Mouse (Mus musculus) intestine, embryonic 14.5 days (tissue): ENCODE data around the gene Flt3. TPM values are rescaled to one million over a fixed set of nuclear protein-coding genes. Genes with fewer than 3 reads are reported as not detected.
A peak's percentile ranks its signal among the peaks of the same experiment; 100 is the strongest.

Experiments
- ATAC-seq: fragments of 200-750 bp; cut with Nextera tagmentation; replicated peaks from 2 replicates; pipeline ENCODE4 v1.8.0; 2017; ENCODE audit warnings: low read depth, moderate number of reproducible peaks, moderate TSS enrichment, moderate library complexity; ENCODE audit not compliant: low FRiP score, low TSS enrichment
- DNase-seq: peaks from one replicate; pipeline ENCODE4 v3.0.0-alpha.2; 2018; ENCODE audit warnings: low spot score
- H3K27ac ChIP-seq: fragments of 300-500 bp; sonication (generic); 2 replicates; pipeline ENCODE4 v1.5.1; 2014; ENCODE audit warnings: low read depth, mild to moderate bottlenecking, control low read depth
- H3K27me3 ChIP-seq: fragments of 300-500 bp; sonication (generic); replicated peaks from 2 replicates; pipeline ENCODE4 v1.6.1; 2014; ENCODE audit warnings: low read length, control low read depth; ENCODE audit not compliant: control insufficient read depth, insufficient read depth
- H3K36me3 ChIP-seq: fragments of 300-500 bp; sonication (generic); 2 replicates; pipeline ENCODE4 v1.6.1; 2014; ENCODE audit warnings: low read length, control low read depth; ENCODE audit not compliant: control insufficient read depth, insufficient read depth
- H3K4me1 ChIP-seq: fragments of 300-500 bp; sonication (generic); replicated peaks from 2 replicates; pipeline ENCODE4 v1.6.1; 2014; ENCODE audit warnings: low read length, control low read depth, mixed read lengths; ENCODE audit not compliant: control insufficient read depth, insufficient read depth
- H3K4me2 ChIP-seq: fragments of 300-500 bp; sonication (generic); 2 replicates; pipeline ENCODE4 v1.6.1; 2014; ENCODE audit warnings: low read length
- H3K4me3 ChIP-seq: fragments of 300-500 bp; sonication (generic); 2 replicates; pipeline ENCODE4 v1.5.1; 2014; ENCODE audit warnings: low read depth, low read length, control low read depth, mixed read lengths
- H3K9ac ChIP-seq: fragments of 300-500 bp; sonication (generic); 2 replicates; pipeline ENCODE4 v1.6.1; 2014; ENCODE audit warnings: mild to moderate bottlenecking, low read length
- H3K9me3 ChIP-seq: fragments of 300-500 bp; sonication (generic); 2 replicates; pipeline ENCODE4 v1.6.1; 2016; ENCODE audit warnings: low read length, control low read depth; ENCODE audit not compliant: control insufficient read depth
- WGBS: fragments of 180-500 bp; shearing (Covaris S2); extraction: QIAGEN DNeasy Blood & Tissue Kit; methylation state at CpG from one replicate; pipeline ENCODE4 v1.1.7; 2014; 5-methylcytosine and 5-hydroxymethylcytosine counted together
- polyA plus RNA-seq: library from polyadenylated mRNA; unstranded; fragments of >200 nt; fragmentation: Nextera tagmentation; extraction: Ambion mirVana; gene quantifications from 2 replicates; pipeline ENCODE4 v1.2.1, GENCODE M21; 2014

The Flt3 gene
- polyA plus RNA-seq, 1 experiment from 2014 or later: 0.19 TPM

- H3K9ac ChIP-seq: peak within 1 kb of the TSS; percentile 69
- H3K27ac ChIP-seq: peak within 1 kb of the TSS; percentile 84
- H3K9me3 ChIP-seq: no peaks in the 10 kb centered on the region
- ATAC-seq (peak; percentile 89), DNase-seq (peak; percentile 82)
- peak within 1 kb of the TSS; percentile 12 for H3K4me2 ChIP-seq
- WGBS: under 1% methylated on average over 63 of the region's 63 CpGs
- peak within 1 kb of the TSS; percentile 43 for H3K4me3 ChIP-seq
- no peaks in the 10 kb centered on the region for H3K36me3 ChIP-seq
- H3K27me3 ChIP-seq: peaks cover 100% of the 10 kb centered on the region
- no peaks in the 10 kb centered on the region for H3K4me1 ChIP-seq
Measured at GRCm38 (mm10) chr5:147306638-147307397, 93.5 kb downstream of the Flt3 start, which contains the start of gene Cdx2. Gene Cdx2 (minus strand): TSS chr5:147307270.

- Histone ChIP-seq H3K9ac (peak overlapping the region; percentile 69), H3K27ac (peak overlapping the region; percentile 84), H3K4me1 (no peaks in the 10 kb centered on the region), H3K9me3 (no peaks in the 10 kb centered on the region), H3K36me3 (no peaks in the 10 kb centered on the region), H3K27me3 (peaks cover 100% of the 10 kb centered on the region), H3K4me3 (peak overlapping the region; percentile 43), H3K4me2 (peak overlapping the region; percentile 1; the same call in 1 of the 2 replicates)
- DNase-seq: no peak
- ATAC-seq: no peak
- WGBS: under 1% methylated on average over 57 of the region's 58 CpGs
Measured at GRCm38 (mm10) chr5:147305856-147306637, 94.2 kb downstream of the Flt3 start.

- peak overlapping the region; percentile 69 for H3K9ac ChIP-seq
- under 1% methylated on average over 16 of the region's 16 CpGs for WGBS
- no peak for DNase-seq
- H3K27me3 ChIP-seq: peaks cover 100% of the 10 kb centered on the region
- no peaks in the 10 kb centered on the region for H3K9me3 ChIP-seq
- H3K4me1 ChIP-seq: no peaks in the 10 kb centered on the region
- H3K4me3 ChIP-seq: peak overlapping the region; percentile 43
- no peak overlapping the region for H3K4me2 ChIP-seq
- H3K27ac ChIP-seq: peak overlapping the region; percentile 84
- ATAC-seq: no peak
- H3K36me3 ChIP-seq: no peaks in the 10 kb centered on the region
Measured at GRCm38 (mm10) chr5:147305166-147305565, 95.1 kb downstream of the Flt3 start.

- peak overlapping the region; percentile 46; the same call in 1 of the 2 replicates for H3K4me2 ChIP-seq
- under 1% methylated on average over 53 of the region's 54 CpGs for WGBS
Measured at GRCm38 (mm10) chr5:147304276-147305155, 95.8 kb downstream of the Flt3 start.

GRCm38 (mm10) chr5:147302746-147303400, 97.4 kb downstream of the Flt3 start:
- Histone ChIP-seq H3K4me1 (no peaks in the 10 kb centered on the region; the same call in 1 of the 2 replicates), H3K9me3 (no peaks in the 10 kb centered on the region), H3K9ac (peak overlapping the region; percentile 69), H3K4me2 (peak overlapping the region; percentile 46), H3K27me3 (peaks cover 99% of the 10 kb centered on the region), H3K27ac (0 out of 2 replicates have a peak overlapping the region, but pooled peaks have one; percentile 5), H3K36me3 (no peaks in the 10 kb centered on the region), H3K4me3 (peak overlapping the region; percentile 43)
- DNase-seq (no peak), ATAC-seq (no peak)
- 13% methylated on average over 13 of the region's 13 CpGs for WGBS

More at GRCm38 (mm10) chr5:147304276-147305155, 95.8 kb downstream of the Flt3 start:
- Histone ChIP-seq H3K27me3 (peaks cover 100% of the 10 kb centered on the region), H3K4me1 (no peaks in the 10 kb centered on the region; the same call in 1 of the 2 replicates), H3K9ac (peak overlapping the region; percentile 69), H3K36me3 (no peaks in the 10 kb centered on the region), H3K9me3 (no peaks in the 10 kb centered on the region), H3K27ac (peak overlapping the region; percentile 84; the same call in 1 of the 2 replicates), H3K4me3 (peak overlapping the region; percentile 43)
- DNase-seq: no peak
- no peak for ATAC-seq

- H3K27ac ChIP-seq: 0 out of 2 replicates have a peak overlapping the region, but pooled peaks have one; percentile 74
- ATAC-seq (no peak), DNase-seq (no peak)
- peak overlapping the region; percentile 43 for H3K4me3 ChIP-seq
- peaks cover 96% of the 10 kb centered on the region for H3K27me3 ChIP-seq
- H3K4me1 ChIP-seq: no peaks in the 10 kb centered on the region; the same call in 1 of the 2 replicates
- H3K36me3 ChIP-seq: no peaks in the 10 kb centered on the region
- H3K4me2 ChIP-seq: peak overlapping the region; percentile 46
- H3K9ac ChIP-seq: peak overlapping the region; percentile 69
- no peaks in the 10 kb centered on the region for H3K9me3 ChIP-seq
- 23% methylated on average over 8 of the region's 8 CpGs for WGBS
Measured at GRCm38 (mm10) chr5:147302141-147302540, 98.1 kb downstream of the Flt3 start.

- Histone ChIP-seq H3K27me3 (peaks cover 91% of the 10 kb centered on the region), H3K9me3 (no peaks in the 10 kb centered on the region), H3K36me3 (no peaks in the 10 kb centered on the region), H3K9ac (peak overlapping the region; percentile 69), H3K4me1 (no peaks in the 10 kb centered on the region; the same call in 1 of the 2 replicates), H3K4me3 (peak overlapping the region; percentile 43), H3K27ac (0 out of 2 replicates have a peak overlapping the region, but pooled peaks have one; percentile 74), H3K4me2 (peak overlapping the region; percentile 46)
- no peak for DNase-seq
- WGBS: 8% methylated on average over 10 of the region's 10 CpGs
- no peak for ATAC-seq
Measured at GRCm38 (mm10) chr5:147301781-147302070, 98.6 kb downstream of the Flt3 start.
